Mouse (Mus musculus): Measurements from ENCODE around the gene Lias.

The Lias gene

GRCm38 (mm10) chr5:65425251-65425650, 34.0 kb downstream of the Lias start:
- ATAC-seq (ENCODE audit: low TSS enrichment): no peak

DNA sequence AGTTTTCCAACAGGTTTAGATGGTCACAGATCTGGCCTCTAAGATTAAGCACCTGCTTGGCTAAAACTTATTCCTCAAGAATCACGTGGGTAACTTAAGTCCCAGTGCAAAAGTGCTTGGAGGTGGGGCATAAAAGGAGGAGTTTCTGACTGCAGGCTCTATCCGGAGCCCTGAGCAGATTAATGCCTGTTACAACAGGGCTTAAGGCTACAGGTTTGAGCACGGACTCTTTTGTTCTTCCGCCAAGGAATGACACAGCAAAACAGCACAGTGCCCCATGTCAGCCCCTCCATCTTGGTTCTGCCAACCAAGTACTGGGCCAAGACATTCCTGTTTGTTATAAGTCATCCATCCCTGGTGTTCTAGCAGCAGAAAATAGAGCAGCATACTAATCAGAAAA, 37.0 kb downstream of the Lias start:
- no peak for ATAC-seq (ENCODE audit: low TSS enrichment)

GRCm38 (mm10) chr5:65429441-65429840, 38.1 kb downstream of the Lias start:
- no peak for ATAC-seq (ENCODE audit: low TSS enrichment)

- ATAC-seq (ENCODE audit: low TSS enrichment): peak; percentile 35
Observed at GRCm38 (mm10) chr5:65434471-65435362, 43.4 kb downstream of the Lias start.

- no peak; the same call in 1 of the 2 replicates for ATAC-seq (ENCODE audit: low TSS enrichment)
Observed at GRCm38 (mm10) chr5:65435363-65435805, 44.1 kb downstream of the Lias start.

DNA sequence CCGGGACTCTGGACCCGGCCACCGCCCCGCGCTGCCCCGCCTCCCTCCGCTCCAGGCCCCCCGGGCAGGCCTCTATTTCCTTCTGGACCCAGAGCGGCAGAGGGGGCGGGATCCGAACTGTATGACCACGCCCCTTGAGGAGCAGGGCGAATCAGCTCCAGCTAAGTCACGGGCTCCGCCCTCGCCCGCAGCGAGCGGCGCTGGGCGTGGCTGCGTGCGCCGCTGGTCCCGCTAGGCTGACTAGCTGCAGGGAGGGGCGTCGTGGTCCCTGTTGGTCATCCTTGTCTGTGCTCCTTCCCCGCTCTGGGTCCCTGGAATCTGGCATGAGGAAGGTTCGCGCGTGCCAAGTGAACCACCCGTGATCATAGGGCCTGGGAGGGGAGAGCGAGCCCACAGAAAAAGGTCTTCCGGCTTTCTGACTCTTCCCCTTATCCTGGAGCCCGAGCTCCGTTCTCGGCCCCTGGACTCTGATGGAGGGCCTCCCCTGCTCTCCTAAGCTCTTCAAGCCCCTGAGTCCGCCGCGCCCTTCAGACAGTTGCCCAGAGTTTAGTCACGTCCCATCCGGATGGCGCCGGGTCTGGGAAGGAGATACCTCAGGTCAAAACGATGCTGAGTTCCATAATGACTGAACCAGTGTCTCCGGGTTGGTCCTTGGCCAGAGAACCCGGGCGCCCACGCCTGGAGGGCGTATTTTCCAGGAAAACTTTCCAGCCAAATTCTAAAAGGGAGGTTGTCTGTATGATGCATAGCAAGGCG, 44.7 kb downstream of the Lias start, which contains the start of gene Ugdh:
Ugdh (minus strand) TSS at position 144 of the 756 bp plus-strand sequence.
- peak; percentile 90 for ATAC-seq (ENCODE audit: low TSS enrichment)

- ATAC-seq (ENCODE audit: low TSS enrichment): no peak
Observed at GRCm38 (mm10) chr5:65438041-65438440, 46.7 kb downstream of the Lias start.

GRCm38 (mm10) chr5:65444981-65445380, 53.7 kb downstream of the Lias start:
- ATAC-seq (ENCODE audit: low TSS enrichment): no peak

DNA sequence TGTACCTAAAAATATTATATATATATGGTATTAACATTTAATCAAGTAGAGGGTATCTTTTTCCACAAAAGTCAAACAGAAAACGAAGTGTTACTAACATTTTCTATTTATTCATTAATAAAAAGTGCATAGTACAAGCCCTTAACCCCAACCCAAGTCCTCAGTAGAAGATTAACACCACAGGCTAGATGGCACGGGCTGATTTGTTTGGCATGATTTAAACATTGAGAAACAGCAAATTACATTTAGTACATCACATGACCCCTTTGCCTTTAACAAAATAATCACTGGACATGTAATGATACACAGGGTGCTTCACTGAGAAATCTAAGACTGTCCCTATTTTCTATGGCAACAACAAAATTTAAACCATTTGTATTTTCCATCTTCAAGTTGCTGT, 55.5 kb downstream of the Lias start:
- ATAC-seq (ENCODE audit: low TSS enrichment): no peak

GRCm38 (mm10) chr5:65447826-65448225, 56.5 kb downstream of the Lias start:
- ATAC-seq (ENCODE audit: low TSS enrichment): no peak

GRCm38 (mm10) chr5:65448941-65449340, 57.6 kb downstream of the Lias start:
- no peak for ATAC-seq (ENCODE audit: low TSS enrichment)

DNA sequence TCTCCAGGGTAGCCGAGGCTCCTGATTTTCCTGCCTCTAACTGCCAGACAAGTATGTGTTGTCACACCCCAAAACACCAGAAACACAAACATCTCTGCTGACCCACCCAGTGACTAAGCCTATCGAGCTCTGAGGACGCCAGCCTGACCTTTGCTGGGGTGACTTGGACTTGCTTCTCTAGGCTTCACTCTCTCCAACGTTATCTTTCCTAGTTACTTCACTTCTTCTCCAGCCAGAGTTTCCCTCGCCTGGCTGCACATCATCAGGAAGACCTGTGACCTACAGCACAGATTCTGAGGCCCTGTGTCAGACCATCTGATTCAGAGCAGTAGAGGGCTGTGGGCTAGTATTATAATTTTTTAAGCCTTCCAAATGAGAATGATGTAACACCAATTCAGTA, 63.5 kb downstream of the Lias start:
- ATAC-seq (ENCODE audit: low TSS enrichment): no peak

DNA sequence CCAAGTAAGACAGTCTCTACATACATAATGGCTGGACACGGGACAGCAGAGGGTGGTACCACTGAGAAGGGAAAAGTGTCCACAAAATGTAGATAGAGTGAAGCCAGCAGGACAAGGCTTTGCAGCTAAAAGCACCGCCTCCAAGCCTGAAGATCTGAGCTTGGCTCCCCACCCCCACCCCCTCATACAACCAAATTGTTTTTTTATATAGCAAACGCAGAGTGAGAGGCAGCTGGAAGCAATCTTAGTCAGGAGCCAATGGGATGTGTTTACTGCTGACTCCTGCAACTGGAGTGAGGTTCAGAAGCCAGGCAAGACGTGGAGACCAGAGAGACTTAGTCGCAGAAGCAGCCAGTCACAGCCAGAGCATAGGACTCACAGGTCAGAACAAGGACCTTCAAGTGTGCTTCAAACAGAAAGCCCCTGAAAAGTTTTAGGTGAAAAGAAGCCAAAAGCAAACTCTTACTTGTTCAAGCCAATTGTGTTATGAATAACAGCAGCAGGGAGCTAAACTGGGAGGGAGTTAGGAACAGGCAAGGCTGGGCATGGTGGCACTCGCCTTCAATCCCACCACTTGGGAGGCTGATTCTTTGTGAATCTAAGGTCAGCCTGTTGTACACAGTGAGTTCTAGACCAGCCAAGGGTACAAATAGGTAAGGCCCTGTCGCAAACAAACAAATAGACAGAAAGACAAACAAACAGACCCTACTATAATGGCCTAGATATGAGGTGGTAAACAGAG, 66.0 kb downstream of the Lias start:
- ATAC-seq (ENCODE audit: low TSS enrichment): peak; percentile 61

DNA sequence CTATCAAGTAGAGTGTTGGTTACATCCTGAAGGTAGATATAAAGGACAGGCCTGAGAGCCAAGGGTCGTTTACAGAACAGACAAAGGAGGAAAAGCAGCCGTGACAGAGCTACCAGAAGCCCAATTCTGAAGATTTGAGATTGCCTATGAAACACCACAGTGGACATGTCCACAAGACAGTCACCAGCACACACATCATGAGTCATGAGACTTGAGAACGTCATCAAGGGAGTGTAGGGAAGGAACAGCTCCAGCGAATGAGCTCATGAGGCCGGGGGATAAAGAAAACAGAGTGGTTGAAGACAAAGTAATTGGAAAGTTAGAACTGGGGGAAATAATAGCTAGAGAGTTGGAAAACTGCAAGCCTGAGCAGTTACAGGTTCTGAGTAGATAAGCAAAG, 66.5 kb downstream of the Lias start:
- no peak for ATAC-seq (ENCODE audit: low TSS enrichment)

GRCm38 (mm10) chr5:65459454-65459853, 68.2 kb downstream of the Lias start:
- ATAC-seq (ENCODE audit: low TSS enrichment): no peak

Measured in frontal cortex, adult (tissue).